Mouse (Mus musculus) thymus, adult 2 months (tissue): ENCODE measurements around the gene Vmn1r21. TPM values are rescaled to one million over a fixed set of nuclear protein-coding genes. Genes with fewer than 3 reads are reported as not detected.

ENCODE experiments used
- DNase-seq: peaks from one replicate; pipeline ENCODE4 v3.0.0; 2021
- H3K27ac ChIP-seq: fragments of 200-500 bp; 2 replicates; pipeline ENCODE4 v1.5.1; 2012; ENCODE audit warnings: low read length, control low read depth; ENCODE audit not compliant: control insufficient read depth, insufficient read depth
- H3K27me3 ChIP-seq: fragments of 200-500 bp; 2 replicates; pipeline ENCODE4 v1.6.1; 2012; ENCODE audit warnings: mild to moderate bottlenecking, low read length, moderate library complexity, mixed read lengths; ENCODE audit not compliant: control insufficient read depth, insufficient read depth
- H3K36me3 ChIP-seq: fragments of 200-500 bp; 2 replicates; pipeline ENCODE4 v1.6.1; 2012; ENCODE audit warnings: mild to moderate bottlenecking, low read length, moderate library complexity; ENCODE audit not compliant: control insufficient read depth, insufficient read depth
- H3K4me1 ChIP-seq: fragments of 200-500 bp; replicated peaks from 2 replicates; pipeline ENCODE4 v1.6.1; 2012; ENCODE audit warnings: low read length; ENCODE audit not compliant: control insufficient read depth, insufficient read depth
- H3K4me3 ChIP-seq: fragments of 200-500 bp; 2 replicates; pipeline ENCODE4 v1.5.1; 2012; ENCODE audit warnings: mild to moderate bottlenecking, low read length, control low read depth, moderate library complexity; ENCODE audit not compliant: control insufficient read depth, insufficient read depth
- CTCF ChIP-seq: fragments of 200-500 bp; IDR thresholded peaks from 2 replicates; pipeline ENCODE4 v1.5.1; 2012; ENCODE audit warnings: mild to moderate bottlenecking, control low read depth, low read length, moderate library complexity, borderline replicate concordance; ENCODE audit not compliant: control insufficient read depth, poor library complexity, insufficient read depth; ENCODE audit errors: extremely low read depth
- POLR2A ChIP-seq: fragments of 200-500 bp; IDR thresholded peaks from 2 replicates; pipeline ENCODE4 v1.6.1; 2012; ENCODE audit warnings: mild to moderate bottlenecking, low read length, control low read depth, moderate library complexity; ENCODE audit not compliant: control insufficient read depth, poor library complexity, insufficient read depth; ENCODE audit errors: extremely low read depth
- WGBS: fragments of 180-500 bp; shearing (Covaris S2); methylation state at CpG from one replicate; pipeline ENCODE4 v1.1.7; 2018; 5-methylcytosine and 5-hydroxymethylcytosine counted together
- polyA plus RNA-seq: library from polyadenylated mRNA; depleted of rRNA; stranded (reverse); fragments of >200 nt; gene quantifications from 2 replicates; pipeline ENCODE4 v1.2.3, GENCODE M21; 2012

Vmn1r21 gene
- polyA plus RNA-seq, 1 experiment: not detected

- DNase-seq: no peak
- Histone ChIP-seq H3K36me3 (no peaks in the 10 kb centered on the region), H3K4me3 (no peak overlapping the region), H3K27me3 (no peaks in the 10 kb centered on the region), H3K27ac (no peak overlapping the region), H3K4me1 (peaks cover 3% of the 10 kb centered on the region)
- TF ChIP-seq CTCF (no peak), POLR2A (no peak)
- 18% methylated on average over 3 of the region's 3 CpGs for WGBS
Measured at GRCm38 (mm10) chr6:57823461-57823860, 26.7 kb downstream of the Vmn1r21 start.

DNA sequence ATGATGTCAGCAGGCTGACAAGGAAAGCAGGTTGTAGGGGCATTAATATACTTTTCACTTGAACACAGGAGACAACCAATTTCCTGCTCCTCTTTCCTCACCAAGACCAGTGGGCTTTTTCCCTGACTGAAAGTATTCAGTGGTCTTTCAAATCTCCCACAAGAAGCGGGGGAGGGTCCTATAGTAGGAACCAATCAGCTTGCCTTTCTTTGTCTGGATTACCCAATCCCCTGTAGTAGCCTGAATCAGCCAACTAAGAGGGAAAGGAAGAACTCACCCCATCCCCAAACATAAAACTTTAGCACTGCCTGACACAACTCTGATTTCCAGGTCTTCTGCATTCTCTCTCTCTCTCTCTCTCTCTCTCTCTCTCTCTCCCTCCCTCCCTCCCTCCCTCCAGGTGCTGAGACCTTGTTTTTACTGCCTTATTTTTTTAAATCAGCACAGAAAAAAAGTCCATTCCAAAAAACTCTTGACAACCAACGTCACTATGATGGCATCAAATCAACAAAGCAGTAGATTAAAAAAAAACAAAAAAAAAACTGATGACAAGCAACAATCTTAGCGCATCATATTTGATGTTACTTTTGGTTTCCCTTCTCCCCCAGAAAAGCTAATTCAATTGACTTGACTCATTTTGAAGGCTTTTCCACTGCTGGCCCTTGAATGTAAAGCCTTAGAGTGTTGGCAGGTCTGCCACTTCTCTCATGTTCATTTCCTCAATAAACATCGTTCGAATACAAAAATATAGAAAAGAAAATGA is 27.3 kb downstream of the Vmn1r21 start:
- no peak overlapping the region for H3K27ac ChIP-seq
- peaks cover 3% of the 10 kb centered on the region for H3K4me1 ChIP-seq
- H3K36me3 ChIP-seq: no peaks in the 10 kb centered on the region
- H3K4me3 ChIP-seq: no peak overlapping the region
- H3K27me3 ChIP-seq: no peaks in the 10 kb centered on the region
- TF ChIP-seq POLR2A: no peak
- TF ChIP-seq CTCF: no peak
- DNase-seq: no peak
- 65% methylated on average over 5 of the region's 5 CpGs for WGBS

- Histone ChIP-seq H3K27me3 (no peaks in the 10 kb centered on the region), H3K27ac (no peak overlapping the region), H3K4me3 (no peak overlapping the region), H3K4me1 (no peaks in the 10 kb centered on the region), H3K36me3 (no peaks in the 10 kb centered on the region)
- no peak for DNase-seq
- TF ChIP-seq CTCF (no peak), POLR2A (no peak)
- 91% methylated on average over 2 of the region's 2 CpGs for WGBS
Measured at GRCm38 (mm10) chr6:57814436-57814940, 35.7 kb downstream of the Vmn1r21 start.

GRCm38 (mm10) chr6:57811748-57812730 is 38.1 kb downstream of the Vmn1r21 start:
- DNase-seq: no peak
- 81% methylated on average over 3 of the region's 3 CpGs for WGBS
- Histone ChIP-seq H3K4me3 (no peak overlapping the region), H3K4me1 (no peaks in the 10 kb centered on the region), H3K27ac (no peak overlapping the region), H3K36me3 (no peaks in the 10 kb centered on the region), H3K27me3 (no peaks in the 10 kb centered on the region)
- TF ChIP-seq CTCF: no peak
- no peak for TF ChIP-seq POLR2A

- no peaks in the 10 kb centered on the region for H3K4me1 ChIP-seq
- no peaks in the 10 kb centered on the region for H3K27me3 ChIP-seq
- no peaks in the 10 kb centered on the region for H3K36me3 ChIP-seq
- no peak overlapping the region for H3K4me3 ChIP-seq
- H3K27ac ChIP-seq: no peak overlapping the region
- no peak for DNase-seq
- TF ChIP-seq POLR2A: no peak
- no peak for TF ChIP-seq CTCF
- WGBS: 92% methylated on average over 5 of the region's 5 CpGs
Measured at GRCm38 (mm10) chr6:57805218-57806069, 44.7 kb downstream of the Vmn1r21 start.

GRCm38 (mm10) chr6:57803130-57803529 is 47.0 kb downstream of the Vmn1r21 start:
- 88% methylated on average over 2 of the region's 2 CpGs for WGBS
- TF ChIP-seq POLR2A (no peak), CTCF (no peak)
- no peaks in the 10 kb centered on the region for H3K27me3 ChIP-seq
- H3K27ac ChIP-seq: no peak overlapping the region
- H3K4me3 ChIP-seq: no peak overlapping the region
- no peak for DNase-seq
- H3K36me3 ChIP-seq: no peaks in the 10 kb centered on the region
- H3K4me1 ChIP-seq: no peaks in the 10 kb centered on the region

GRCm38 (mm10) chr6:57798986-57799385 is 51.2 kb downstream of the Vmn1r21 start:
- DNase-seq: no peak

More at GRCm38 (mm10) chr6:57798986-57799385, 51.2 kb downstream of the Vmn1r21 start:
- no peak overlapping the region for H3K4me3 ChIP-seq
- no peak for TF ChIP-seq POLR2A
- no peak for TF ChIP-seq CTCF
- H3K27me3 ChIP-seq: no peaks in the 10 kb centered on the region
- no peaks in the 10 kb centered on the region for H3K4me1 ChIP-seq
- no peak overlapping the region for H3K27ac ChIP-seq
- no peaks in the 10 kb centered on the region for H3K36me3 ChIP-seq
- 91% methylated on average over 1 of the region's 1 CpGs for WGBS
